Mouse (Mus musculus): Measurements from ENCODE around the gene Arhgef10l. TPM values are rescaled to one million over a fixed set of nuclear protein-coding genes. Genes with fewer than 3 reads are reported as not detected.

Arhgef10l gene
- polyA plus RNA-seq, 1 experiment from 2014 or later = 17.0 TPM

DNA sequence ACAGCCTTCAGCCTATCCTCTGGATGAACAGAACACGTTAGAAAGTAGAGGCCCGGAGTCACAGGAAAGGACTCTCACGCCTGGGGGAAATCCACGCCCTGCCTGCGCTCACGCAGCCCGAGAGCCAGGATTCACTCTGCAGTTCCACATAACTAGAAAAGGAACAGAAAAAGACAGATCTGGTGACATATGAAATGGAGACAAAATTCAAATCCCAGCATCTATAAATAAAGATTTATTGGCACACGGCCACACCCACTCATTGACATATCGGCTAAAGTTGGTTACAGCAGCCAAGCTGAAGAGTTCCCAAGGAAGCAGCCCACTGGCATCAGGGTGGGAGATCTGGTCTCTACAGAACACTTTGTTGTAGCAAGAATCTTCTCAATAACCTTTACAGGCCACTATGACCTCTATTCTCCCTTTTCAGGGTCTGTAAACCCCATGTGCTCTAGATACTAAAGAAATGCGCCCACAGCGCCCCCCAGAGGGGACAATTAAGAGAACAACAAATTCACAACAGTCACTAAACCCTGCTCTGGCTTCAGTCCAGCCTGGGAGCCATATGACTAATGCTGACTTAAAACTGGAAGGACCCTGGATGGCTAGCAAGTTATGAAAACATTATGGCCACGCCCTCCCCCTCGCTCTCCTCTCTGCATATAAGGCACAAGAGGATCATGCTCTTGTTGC is 195.9 kb downstream of the Arhgef10l start:
- no peak for ATAC-seq (ENCODE audit: insufficient number of reproducible peaks, low FRiP score, low TSS enrichment, low read depth)
- Histone ChIP-seq H3K4me2 (replicated peaks) (no peak overlapping the region), H3K27me3 (no peaks in the 10 kb centered on the region; the same call in 1 of the 2 replicates), H3K4me3 (replicated peaks) (no peak overlapping the region), H3K36me3 (no peaks in the 10 kb centered on the region), H3K27ac (replicated peaks) (no peak overlapping the region), H3K9ac (no peak overlapping the region), H3K4me1 (no peaks in the 10 kb centered on the region), H3K9me3 (replicated peaks) (no peaks in the 10 kb centered on the region)
- 61% methylated on average over 13 of the region's 13 CpGs for WGBS

DNA sequence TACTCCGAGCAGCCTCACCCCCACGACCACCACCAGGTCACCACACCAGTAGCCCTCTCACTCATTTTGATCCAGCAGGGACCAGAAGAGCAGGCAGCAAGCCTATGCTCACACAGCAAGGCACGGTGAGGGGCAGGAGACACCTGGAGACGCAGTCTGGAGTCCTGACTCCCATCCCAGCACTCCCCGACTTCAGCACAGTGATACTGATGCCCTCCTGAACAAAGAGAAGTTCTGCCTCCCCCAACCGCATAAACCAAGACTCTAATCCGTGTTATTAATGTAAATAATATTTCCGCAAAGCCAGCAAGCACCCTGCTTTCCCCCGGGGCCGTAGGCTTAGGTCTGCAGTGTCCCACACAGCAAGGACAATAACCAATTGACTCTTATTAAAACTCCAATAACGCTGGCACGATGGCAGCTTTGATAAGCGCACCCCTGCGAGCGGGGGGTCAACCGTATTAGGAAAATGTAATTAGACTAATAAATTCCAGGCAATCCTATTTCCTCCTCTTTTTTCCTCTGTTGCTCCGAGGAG is 198.5 kb downstream of the Arhgef10l start:
- H3K4me1 ChIP-seq = no peaks in the 10 kb centered on the region
- 39% methylated on average over 17 of the region's 17 CpGs for WGBS
- H3K27me3 ChIP-seq = no peaks in the 10 kb centered on the region; the same call in 1 of the 2 replicates
- H3K9me3 ChIP-seq (replicated peaks) = no peaks in the 10 kb centered on the region
- no peak overlapping the region for H3K27ac ChIP-seq (replicated peaks)
- no peaks in the 10 kb centered on the region for H3K36me3 ChIP-seq
- H3K4me2 ChIP-seq (replicated peaks) = no peak overlapping the region
- H3K9ac ChIP-seq = no peak overlapping the region
- ATAC-seq (ENCODE audit: insufficient number of reproducible peaks, low FRiP score, low TSS enrichment, low read depth) = no peak
- no peak overlapping the region for H3K4me3 ChIP-seq (replicated peaks)

Small RNA genes lying within 50 kb of the gene (microRNA-seq; reads per million reads assigned to microRNA genes)
- not detected for gene Gm23045 (ENCODE audit: borderline number of aligned reads)

Other genes starting within 250 kb of the Arhgef10l start
- gene Rcc2, start 34.5 kb upstream of the Arhgef10l start, polyA plus RNA-seq (2015; fragmentation: Nextera tagmentation; extraction: Ambion mirVana) = 47.0 and 55.0 TPM in 2 replicates
- gene Padi6, start 76.6 kb upstream of the Arhgef10l start, polyA plus RNA-seq (2015; fragmentation: Nextera tagmentation; extraction: Ambion mirVana) = not detected in 2 replicates
- 1.7 and 1.9 TPM in 2 replicates for gene Padi4, start 108.2 kb upstream of the Arhgef10l start, polyA plus RNA-seq (2015; fragmentation: Nextera tagmentation; extraction: Ambion mirVana)
- gene Padi3, start 144.6 kb upstream of the Arhgef10l start, polyA plus RNA-seq (2015; fragmentation: Nextera tagmentation; extraction: Ambion mirVana) = 2.4 and 4.4 TPM in 2 replicates
- 0.85 and 1.0 TPM in 2 replicates for gene Padi1, start 179.8 kb upstream of the Arhgef10l start, polyA plus RNA-seq (2015; fragmentation: Nextera tagmentation; extraction: Ambion mirVana)
- 15.3 and 21.4 TPM in 2 replicates for gene Padi2, start 240.3 kb upstream of the Arhgef10l start, polyA plus RNA-seq (2015; fragmentation: Nextera tagmentation; extraction: Ambion mirVana)

Data from embryonic facial prominence, embryonic 15.5 days (tissue).